Mouse (Mus musculus): Measurements from ENCODE around the gene Nf1.

Nf1 gene

DNA sequence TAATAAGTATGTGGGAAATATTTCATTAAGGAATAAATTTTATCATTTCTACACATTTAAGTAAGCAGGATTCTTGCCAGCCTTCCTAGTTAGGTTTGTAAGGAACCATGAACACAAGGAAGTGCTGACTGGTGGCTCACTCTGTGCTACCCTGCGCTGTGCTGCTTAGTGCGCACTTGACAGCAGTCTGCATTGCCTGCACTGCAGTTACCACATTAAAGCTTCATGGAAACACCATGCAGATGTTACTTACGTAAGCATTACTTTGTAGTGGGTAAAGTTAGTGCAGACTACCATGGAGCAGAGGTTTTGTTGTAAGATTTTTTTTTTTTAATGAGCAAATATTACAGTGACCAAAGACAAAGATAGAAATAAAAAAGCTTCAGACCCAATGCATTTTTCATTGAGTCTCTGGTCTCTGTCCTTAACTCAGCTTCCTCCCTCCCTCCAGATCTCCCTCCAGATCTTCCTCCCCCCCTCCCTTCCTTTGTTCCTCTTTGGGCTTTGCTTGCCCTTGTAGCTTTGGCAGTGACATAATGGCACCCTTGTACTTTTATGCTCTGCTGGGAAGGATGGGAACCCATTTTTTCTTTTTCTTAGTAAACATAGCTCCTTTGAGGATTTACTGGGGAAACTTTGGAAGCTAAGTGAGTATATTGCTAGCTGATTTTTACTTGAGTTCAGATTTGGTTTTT is 121.4 kb downstream of the Nf1 start:
- CTCF ChIA-PET: no interaction called here

DNA sequence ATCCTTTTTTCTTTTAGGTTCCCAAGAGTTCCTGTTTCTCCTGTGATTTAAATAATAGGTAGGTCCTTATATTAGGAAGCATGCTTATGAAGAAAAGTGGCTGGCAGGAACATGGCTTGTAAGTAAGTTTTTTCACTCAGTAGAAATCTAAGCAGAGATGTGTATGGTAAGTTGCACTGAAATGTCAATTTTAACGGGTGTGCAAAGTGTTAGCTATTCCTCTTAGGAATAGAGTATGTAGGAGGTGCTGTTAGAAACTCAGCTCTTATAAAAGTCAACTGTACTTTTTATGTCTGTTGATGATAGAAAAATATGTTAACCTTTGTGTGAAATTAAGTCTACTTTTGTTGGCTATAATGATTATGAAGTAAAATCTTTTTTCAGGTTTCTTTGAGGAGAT is 128.6 kb downstream of the Nf1 start:
- CTCF ChIA-PET: no interaction called here

DNA sequence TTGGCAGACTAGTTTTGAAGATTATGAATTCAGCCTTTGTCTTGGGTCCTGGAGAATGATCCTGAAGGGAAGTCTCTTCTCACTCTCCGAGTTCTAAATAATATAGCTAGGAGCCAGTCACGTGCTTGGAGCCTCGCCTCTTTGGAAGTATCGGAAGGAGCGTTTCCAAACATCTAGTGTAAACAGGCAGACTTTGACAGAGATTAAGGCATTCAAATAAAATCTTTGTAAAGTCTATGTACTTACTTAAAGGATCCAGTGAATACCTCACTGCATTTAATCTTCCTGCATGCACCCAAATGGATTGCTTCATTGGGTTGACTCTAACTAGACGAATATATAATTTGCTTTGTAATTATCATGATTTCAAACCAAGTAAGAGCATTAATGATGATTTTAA is 143.9 kb downstream of the Nf1 start:
- CTCF ChIA-PET: no interaction called here

DNA sequence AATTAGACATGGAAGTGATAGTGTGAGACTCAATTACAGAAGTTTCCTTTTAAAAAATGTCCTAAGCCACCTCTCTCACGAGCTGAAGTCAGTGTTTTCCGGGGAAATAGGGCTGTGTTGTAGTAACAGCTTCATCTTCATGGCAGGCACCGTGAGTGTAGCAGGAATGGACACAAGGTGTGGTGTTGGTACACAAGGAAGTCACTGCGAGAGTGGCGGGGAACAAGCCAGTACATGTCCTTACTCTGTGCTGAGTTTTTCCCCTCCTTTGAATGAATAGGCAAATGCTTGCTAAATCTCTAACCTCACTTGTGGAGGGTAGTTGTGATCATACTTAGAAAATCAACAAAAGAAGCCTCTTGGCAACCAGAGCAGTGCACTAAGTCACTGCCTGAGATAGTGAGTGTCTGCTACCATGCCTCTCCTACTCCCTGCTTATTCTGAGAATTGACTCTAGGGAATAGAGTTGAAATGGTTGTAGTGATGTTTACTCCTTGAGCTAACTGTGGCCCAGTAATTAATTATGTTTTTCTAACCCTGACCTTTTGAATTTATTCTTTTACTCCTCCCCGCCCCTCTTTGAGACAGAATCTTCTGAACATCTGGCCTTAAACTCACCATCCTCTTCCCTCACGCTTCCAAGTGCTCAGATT is 144.5 kb downstream of the Nf1 start:
- CTCF ChIA-PET: no interaction called here

DNA sequence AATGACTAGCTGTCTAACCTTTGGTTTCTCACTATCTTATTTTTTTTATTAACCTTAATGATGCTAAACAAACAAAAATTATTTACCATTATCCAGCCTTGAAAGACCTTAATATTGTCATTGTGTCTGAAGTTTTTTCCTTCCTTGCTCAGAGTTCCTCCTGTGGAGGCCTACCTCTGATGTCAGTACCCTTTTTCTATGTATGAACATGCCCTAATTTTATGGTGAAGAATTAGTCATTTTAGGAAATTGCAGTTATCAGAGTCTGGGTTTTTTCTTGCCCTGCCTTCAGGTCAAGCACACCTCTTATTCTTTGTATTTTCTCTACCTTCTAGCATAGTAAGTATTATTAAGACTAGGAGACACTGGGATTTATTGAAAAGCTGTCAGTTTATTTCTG is 145.2 kb downstream of the Nf1 start:
- CTCF ChIA-PET: no interaction called here

DNA sequence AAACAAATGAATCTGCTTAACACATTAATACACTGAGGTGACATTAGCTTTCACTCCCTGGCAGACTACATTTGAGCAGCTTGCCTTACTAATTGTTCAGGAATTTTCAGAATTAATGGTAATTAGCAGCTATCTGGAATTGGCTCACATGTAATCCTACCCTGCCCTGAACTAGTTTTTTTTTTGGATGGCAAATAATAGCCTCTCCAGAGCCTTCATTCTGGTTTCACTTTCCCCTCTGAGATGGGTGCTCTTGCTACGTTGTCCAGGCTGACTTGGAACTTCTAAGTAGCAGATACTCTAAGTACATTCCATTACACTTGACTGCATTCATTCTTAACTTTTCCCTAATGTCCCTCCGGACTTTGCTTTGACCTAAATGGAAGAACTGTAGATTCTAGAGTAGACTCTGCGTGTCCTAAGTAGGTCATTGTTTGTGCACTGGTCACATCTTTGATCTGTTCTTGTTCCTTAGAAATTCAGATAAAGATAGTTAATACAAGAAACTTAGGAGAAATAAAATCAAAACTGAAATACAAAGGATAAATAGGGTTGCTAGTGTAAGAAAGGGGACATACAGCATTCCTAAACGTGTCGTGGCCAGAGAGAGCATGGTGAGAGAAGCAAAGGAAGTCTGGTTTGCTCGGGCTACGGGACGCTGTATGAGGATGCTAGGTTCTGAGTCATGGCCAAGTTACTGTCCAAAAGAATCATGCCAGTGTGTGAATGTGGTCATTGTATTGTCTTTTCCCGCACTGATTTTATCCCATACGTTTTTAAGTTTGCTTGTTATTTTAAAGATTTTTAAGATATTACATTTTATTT is 155.7 kb downstream of the Nf1 start:
- CTCF ChIA-PET: no interaction called here

DNA sequence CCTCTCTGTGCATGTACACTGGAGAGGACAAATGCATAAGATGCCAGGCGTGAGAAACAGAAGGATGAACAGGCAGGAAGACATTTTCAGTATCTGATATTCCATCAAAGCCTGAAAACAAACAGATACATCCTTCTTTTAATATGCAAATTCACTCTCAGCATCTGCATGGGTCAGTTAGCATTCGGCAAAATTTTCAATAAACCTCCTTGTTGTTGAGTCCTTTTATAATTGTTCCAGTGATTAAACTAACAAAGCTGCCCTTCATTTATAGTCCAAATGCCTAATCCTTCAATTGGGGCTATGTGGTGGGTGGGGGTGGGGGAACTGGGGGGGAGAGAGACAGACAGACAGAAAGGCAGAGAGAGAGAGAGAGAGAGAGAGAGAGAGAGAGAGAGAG is 163.4 kb downstream of the Nf1 start:
- CTCF ChIA-PET: no interaction called here

DNA sequence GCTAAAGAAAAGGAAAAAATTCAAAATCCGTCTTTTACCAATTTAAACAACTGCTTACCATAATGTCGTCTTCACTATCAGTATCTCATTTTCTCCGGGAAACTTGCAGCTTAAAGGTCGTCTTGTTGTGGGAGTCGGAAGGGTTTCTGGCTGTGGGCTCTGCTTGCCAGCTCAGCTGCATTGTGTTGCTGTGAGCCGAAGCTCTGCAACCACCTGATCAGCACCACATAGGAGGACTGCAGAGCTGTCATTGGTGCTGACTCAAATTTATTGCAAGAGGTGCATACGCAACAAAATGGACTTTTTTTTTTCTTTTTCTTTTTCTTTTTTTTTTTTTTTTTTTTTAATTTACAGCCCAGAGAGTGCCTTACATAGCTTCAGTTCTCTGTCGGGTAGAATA is 164.4 kb downstream of the Nf1 start, which contains the start of gene Omg:
Gene Omg, minus strand, starts transcription at position 240 of the 400 bp plus-strand sequence.
- CTCF ChIA-PET: interaction anchor here (0.5 to 0.7 kb wide), 3 partner anchors 13 to 126 kb away, joined by 5 to 9 read pairs (median 5); partner anchors contain the start of gene Evi2b

DNA sequence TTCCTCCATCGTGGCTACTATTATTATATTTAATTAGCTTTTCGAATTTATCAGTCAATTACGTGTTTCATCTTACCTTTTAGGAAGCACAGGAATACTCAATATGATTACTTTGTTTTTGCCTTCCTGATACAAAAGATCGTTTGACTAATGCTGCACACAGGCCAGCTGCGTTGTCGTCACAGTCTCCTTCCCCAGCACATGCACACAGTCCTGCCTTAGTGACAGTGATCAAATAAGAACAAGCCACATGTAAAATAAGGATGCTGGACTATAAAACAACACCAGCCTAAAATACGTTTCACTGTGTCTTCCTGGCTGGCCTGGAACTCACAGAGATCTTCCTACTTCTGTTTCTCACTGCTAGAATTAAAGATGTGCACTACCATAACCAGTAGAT is 165.0 kb downstream of the Nf1 start:
- CTCF ChIA-PET: interaction anchor here (0.6 kb wide), 1 partner anchor 92 kb away, joined by 5 read pairs; no protein-coding TSS in a partner anchor

DNA sequence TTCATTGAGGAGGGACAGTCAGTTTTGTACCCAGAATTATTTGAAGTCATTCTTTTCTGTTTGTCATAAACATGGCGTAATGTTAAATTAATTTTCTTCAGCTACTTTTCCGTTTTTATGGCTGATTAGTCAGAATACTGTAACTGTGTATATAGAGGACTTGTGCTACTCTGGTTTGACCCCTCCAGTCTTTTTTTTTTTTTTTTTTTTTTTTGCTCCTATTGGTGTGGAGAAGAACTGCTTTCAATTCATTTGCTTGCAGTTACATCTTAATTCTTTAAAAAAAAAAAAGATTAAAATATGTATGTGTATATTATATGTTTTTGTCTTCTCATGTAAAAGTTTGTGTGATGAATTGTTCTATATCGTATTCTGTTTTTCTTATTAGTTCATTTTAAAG is 172.5 kb downstream of the Nf1 start:
- CTCF ChIA-PET: no interaction called here

DNA sequence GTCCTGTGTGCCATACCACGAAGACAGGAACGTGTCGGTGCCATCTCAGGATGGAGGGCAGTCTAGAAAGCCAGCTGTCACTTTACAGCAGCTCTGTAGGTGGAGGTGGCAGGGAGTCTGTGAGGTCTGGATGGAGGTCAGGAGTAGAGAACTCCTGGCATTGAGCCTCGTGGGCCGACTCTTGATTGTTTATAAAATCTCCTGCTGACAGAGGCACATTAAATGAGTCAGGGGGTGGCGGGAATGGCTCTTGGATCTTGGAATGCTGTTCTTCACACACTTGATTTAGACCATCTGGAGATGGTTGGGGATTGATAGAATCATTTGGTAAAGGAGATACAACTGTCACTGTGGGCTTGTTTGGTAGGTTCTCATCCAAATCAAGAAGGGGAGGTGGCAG is 175.8 kb downstream of the Nf1 start:
- CTCF ChIA-PET: no interaction called here

DNA sequence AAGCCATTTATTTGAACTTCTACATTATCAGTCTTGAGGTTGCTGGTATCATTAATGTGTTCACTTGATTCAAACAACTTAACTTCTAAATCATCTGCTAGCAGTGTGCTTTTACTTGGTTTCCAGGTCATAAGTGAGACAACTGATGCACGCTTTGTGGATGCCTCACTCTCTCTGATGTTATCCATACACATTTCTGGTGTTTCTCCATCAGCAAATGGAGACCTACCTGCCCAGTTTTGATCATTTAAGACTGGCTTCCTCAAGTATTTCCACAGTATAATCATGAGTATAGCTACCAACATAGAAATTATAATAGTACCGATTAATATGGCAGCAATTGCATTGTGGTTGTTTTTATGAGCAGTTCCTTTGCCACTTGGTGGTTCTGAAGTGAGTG is 176.3 kb downstream of the Nf1 start:
- CTCF ChIA-PET: no interaction called here

DNA sequence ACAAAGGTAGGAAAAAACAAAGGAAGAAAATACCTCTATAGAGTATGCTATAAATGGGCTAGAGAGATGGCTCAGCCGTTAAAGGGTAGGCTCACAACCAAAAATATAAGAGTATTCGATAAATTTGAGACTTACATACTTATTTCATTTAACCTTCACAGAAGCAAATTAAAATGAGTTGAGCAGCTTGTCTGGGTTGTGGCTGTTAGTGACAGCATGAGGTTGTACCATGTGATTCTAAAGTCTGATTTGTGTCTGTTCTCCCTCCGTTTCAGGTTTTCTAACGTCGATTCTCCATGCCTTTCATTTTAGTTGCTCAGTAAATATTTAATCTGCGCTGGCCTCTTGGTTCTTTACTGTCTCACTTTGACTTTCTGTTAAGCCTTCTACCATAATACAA is 179.8 kb downstream of the Nf1 start:
- CTCF ChIA-PET: no interaction called here

DNA sequence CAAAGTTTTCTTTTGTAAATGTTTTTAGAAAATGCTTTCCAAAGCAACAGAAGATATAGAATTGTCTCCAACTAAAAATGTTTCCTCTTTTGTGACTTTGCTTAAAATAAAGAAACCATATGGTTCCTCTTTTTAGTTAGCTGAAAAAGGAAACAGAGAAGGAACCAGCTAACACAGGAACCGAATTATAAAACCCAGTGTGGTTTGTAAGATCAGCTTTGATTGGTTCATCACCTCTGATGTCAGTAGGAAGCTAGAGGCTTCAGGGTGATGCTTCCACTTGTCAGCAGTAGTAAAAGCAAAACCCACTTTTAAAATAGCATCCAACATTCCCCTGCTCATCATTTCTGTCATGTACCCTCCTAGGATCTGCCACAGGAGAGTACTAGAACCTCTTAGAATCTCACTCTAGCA is 180.4 kb downstream of the Nf1 start:
- CTCF ChIA-PET: no interaction called here

DNA sequence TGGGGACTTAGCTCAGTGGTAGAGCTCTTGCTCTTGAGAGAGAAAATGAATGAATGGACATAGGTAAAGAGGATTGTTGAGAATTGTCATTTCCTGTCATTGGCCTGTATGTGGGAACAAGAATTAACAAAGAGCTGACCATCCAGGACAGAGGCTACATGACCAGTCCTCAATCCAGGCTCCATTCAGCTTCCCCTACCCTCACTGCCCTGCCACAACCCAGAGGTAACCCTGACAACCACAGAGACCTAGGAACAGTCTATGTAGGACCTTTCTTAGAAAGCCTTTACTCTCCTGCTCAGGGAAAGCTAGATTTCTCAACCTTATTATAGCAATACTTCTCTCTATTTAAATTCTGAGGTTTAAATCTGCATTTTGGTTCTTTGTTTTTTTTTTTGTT is 181.3 kb downstream of the Nf1 start:
- CTCF ChIA-PET: no interaction called here

DNA sequence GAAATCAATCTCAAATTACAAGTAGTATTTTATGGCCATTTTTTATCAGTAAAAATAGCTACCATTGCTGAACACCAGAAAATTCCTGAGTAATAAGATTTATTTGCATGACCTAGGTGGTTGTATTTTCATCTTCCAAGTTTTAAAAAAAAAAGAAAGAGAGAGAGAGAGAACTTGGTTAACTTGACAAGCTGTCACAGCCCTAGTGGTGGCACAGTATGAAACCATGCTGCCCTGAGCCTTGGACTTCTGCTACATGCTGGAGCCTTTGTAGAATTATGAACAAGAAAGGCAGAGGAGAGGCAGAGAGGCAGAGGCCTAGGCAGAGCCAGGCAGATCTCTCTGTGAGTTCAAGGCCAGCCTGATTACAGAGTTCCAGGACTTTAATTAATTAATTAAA is 182.4 kb downstream of the Nf1 start:
- CTCF ChIA-PET: no interaction called here

DNA sequence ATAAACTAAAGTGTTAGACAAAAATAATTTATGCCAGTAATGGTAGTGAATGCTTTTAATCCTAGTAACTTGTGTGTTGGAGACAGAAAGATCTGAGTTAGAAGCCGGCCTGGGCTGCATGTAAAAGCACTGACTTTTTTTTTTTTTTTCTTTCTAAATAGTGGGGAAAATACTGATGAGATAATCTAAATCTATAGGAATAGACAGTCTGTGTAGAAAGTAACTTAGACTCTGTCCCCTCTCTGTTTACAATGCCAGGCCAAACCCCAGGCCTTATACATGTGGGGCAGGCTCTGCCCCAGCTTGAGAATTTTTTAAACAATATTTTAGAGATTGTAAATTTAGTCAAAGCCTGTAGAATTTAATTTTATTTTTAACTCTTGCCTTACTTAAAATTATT is 183.5 kb downstream of the Nf1 start:
- CTCF ChIA-PET: interaction anchor here (0.6 kb wide), 1 partner anchor 614 kb away, joined by 6 read pairs; no protein-coding TSS in a partner anchor

DNA sequence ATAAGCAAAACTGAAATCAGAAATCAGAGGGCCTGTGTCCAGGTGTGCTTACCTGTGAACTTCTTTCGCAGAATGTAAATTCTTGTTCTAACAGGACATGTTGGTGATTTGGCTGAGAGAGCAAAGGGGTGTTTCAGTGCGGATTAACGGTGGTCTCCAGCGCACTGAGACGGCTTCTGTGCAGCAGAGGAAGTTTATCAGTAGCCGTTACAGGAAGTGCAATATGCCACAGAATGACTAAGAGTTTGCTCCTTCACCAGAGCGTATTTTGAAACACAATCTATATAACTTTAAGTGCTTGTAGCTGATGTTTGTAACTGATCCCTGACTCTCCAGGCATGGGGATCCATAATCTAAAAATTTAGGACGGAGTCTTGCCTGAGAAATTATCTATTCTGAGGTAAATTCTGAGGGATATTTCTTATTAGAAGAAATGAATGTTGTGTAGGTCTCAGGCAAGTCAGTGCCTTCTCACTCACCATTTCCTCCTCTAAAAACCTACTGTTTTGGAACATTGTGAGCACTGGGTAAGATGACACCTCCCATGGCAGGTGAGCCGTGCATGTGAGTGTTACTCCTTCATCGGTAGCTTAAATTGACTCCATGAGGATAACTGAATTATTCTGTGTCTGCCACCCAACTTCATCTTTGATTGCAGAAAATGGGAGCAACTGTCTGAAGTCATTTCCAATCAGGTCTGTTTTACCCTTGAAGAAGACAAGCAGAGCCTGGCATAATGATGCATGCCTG is 184.2 kb downstream of the Nf1 start, which contains the start of gene Evi2b:
Gene Evi2b, minus strand, starts transcription at position 203 of the 750 bp plus-strand sequence.
- CTCF ChIA-PET: interaction anchor here (0.5 kb wide), 1 partner anchor 20 kb away, joined by 9 read pairs; the partner anchor contains the start of gene Omg

DNA sequence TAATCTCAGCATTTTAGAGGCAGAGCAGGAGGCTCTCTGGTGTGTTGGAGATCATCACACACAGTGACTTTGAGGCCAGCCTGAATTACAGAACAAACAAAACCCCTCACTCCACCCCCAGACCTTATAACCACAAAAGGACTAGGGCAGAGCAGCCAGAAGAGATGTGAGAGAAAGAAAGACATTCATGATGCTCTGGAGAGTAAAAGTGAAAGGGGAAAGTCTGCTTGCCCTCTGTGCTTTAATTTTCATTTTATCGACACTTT is 184.8 kb downstream of the Nf1 start:
- CTCF ChIA-PET: no interaction called here

DNA sequence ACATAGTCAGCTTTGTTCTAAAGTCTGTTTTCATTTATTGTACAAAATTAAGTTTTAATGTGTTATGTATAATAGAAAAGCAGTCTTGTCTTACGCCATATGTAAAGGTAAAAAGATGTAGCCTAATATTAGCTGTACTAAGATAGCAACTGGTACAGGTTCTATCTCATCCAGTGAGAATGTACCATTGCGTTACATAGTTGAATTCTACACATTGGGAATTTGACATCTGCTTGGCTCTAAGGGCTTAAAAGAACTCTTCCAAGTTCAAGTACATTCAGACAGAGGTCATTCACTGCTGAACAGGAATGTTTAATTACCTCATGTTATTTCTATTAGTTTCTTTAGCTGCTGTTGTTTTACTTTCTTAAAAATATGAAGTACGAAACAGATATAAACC is 187.1 kb downstream of the Nf1 start:
- CTCF ChIA-PET: no interaction called here

DNA sequence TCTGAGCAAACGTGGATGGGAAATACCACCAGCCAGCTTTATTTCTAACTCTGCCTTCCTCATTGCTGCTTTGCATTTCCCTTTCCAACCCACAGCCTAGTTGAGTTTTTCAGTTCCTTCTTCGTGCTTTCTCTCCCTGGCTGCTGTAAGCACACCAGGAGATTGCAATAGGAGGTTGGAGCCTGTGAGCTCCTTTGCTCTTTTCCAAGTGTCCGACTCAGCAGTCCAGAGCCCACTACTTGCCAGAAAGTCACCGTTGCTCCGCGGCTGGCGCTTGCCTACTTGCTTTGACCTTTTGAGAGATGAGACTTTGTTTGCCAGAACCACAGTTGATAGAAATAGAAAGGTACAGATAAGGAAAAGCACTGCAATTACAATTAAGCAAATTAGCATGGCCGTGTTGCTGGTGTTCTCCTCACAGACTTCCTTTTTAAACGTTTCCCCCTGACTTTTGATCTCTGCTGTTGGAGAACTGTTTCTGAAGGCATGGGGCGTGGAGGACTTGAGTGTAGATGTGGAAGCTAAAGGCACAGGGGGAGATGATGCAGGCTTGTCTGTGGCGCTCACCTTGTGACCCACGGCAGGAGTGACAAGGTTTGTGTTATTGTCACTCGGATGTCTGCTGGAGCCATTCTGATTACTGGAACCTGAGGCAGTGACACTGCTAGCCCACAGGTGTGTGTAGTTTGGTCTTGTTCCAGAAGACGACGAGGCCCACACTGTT is 187.7 kb downstream of the Nf1 start:
- CTCF ChIA-PET: no interaction called here
